Mouse (Mus musculus) liver, embryonic 11.5 days (tissue): ENCODE measurements around the gene Hist1h3i. TPM values are rescaled to one million over a fixed set of nuclear protein-coding genes. Genes with fewer than 3 reads are reported as not detected.

ENCODE experiments used
- microRNA-seq: library from miRNA; unstranded; fragments of <30 nt; microRNA quantifications from one replicate; pipeline ENCODE4, GENCODE M21; 2017; ENCODE audit warnings: borderline number of aligned reads
- polyA plus RNA-seq: library from polyadenylated mRNA; unstranded; fragments of >200 nt; fragmentation: Nextera tagmentation; extraction: Ambion mirVana; gene quantifications from 2 replicates; pipeline ENCODE4 v1.2.1, GENCODE M21; 2014

Hist1h3i gene
- polyA plus RNA-seq, 1 experiment from 2014 or later: 232 TPM

Small RNAs within 50 kb of the gene (microRNA-seq; reads per million reads assigned to microRNA genes)
- not detected for gene Gm19658
- gene Gm44346: not detected
- 4.6 reads per million, percentile 11 among the genes with 10 or more reads in this experiment for gene Gm44454
- gene Gm44466: not detected

Other genes starting within 250 kb of the Hist1h3i start
- gene Olfr1366, start 240.6 kb downstream of the Hist1h3i start, polyA plus RNA-seq: 0.05 and 0.08 TPM in 2 replicates
- gene Olfr1535, start 223.5 kb downstream of the Hist1h3i start, polyA plus RNA-seq: not detected in 2 replicates
- not detected in 2 replicates for gene Olfr1364, start 201.6 kb downstream of the Hist1h3i start, polyA plus RNA-seq
- gene Olfr1362, start 169.3 kb downstream of the Hist1h3i start, polyA plus RNA-seq: not detected in 2 replicates
- gene Olfr11, start 140.9 kb downstream of the Hist1h3i start, polyA plus RNA-seq: not detected in 2 replicates
- not detected in 2 replicates for gene Olfr1361, start 120.0 kb downstream of the Hist1h3i start, polyA plus RNA-seq
- not detected in 2 replicates for gene Olfr1360, start 106.0 kb downstream of the Hist1h3i start, polyA plus RNA-seq
- gene Olfr1359, start 85.3 kb downstream of the Hist1h3i start, polyA plus RNA-seq: not detected in 2 replicates
- 1.1 and 1.6 TPM in 2 replicates for gene Hist1h2bl, start 67.2 kb downstream of the Hist1h3i start, polyA plus RNA-seq
- gene Hist1h2ai, start 66.9 kb downstream of the Hist1h3i start, polyA plus RNA-seq: 6.2 and 10.1 TPM in 2 replicates
- gene Hist1h3h, start 65.7 kb downstream of the Hist1h3i start, polyA plus RNA-seq: 4.5 and 6.5 TPM in 2 replicates
- 4.2 and 5.1 TPM in 2 replicates for gene Hist1h2bm, start 61.3 kb downstream of the Hist1h3i start, polyA plus RNA-seq
- 0.80 and 1.1 TPM in 2 replicates for gene Hist1h4j, start 48.3 kb downstream of the Hist1h3i start, polyA plus RNA-seq
- gene Hist1h4k, start 32.9 kb downstream of the Hist1h3i start, polyA plus RNA-seq: 2.4 and 5.1 TPM in 2 replicates
- 7.6 and 7.7 TPM in 2 replicates for gene Hist1h2ak, start 29.5 kb downstream of the Hist1h3i start, polyA plus RNA-seq
- gene Hist1h2bn, start 29.2 kb downstream of the Hist1h3i start, polyA plus RNA-seq: 1.9 and 2.0 TPM in 2 replicates
- 19.0 and 20.4 TPM in 2 replicates for gene Hist1h1b, start 2.7 kb downstream of the Hist1h3i start, polyA plus RNA-seq
- 5.8 and 12.6 TPM in 2 replicates for gene Hist1h2an, start 3.8 kb upstream of the Hist1h3i start, polyA plus RNA-seq
- gene Hist1h2bp, start 4.1 kb upstream of the Hist1h3i start, polyA plus RNA-seq: 0.86 and 1.6 TPM in 2 replicates
- gene Hist1h2bq, start 26.8 kb upstream of the Hist1h3i start, polyA plus RNA-seq: 12.7 and 19.5 TPM in 2 replicates
- 2.2 TPM in 1 of 2 replicates, not detected in the other for gene Hist1h2ao, start 27.1 kb upstream of the Hist1h3i start, polyA plus RNA-seq
- gene Hist1h4m, start 28.4 kb upstream of the Hist1h3i start, polyA plus RNA-seq: not detected in 2 replicates
- 14.6 and 15.4 TPM in 2 replicates for gene Hist1h4n, start 48.8 kb upstream of the Hist1h3i start, polyA plus RNA-seq
- gene Hist1h2ap, start 50.1 kb upstream of the Hist1h3i start, polyA plus RNA-seq: 4,759 and 5,033 TPM in 2 replicates
- 12.6 and 19.7 TPM in 2 replicates for gene Hist1h2br, start 50.4 kb upstream of the Hist1h3i start, polyA plus RNA-seq
- gene Zfp184, start 161.7 kb upstream of the Hist1h3i start, polyA plus RNA-seq: 5.1 and 5.9 TPM in 2 replicates
- gene Pom121l2, start 197.8 kb upstream of the Hist1h3i start, polyA plus RNA-seq: not detected in 2 replicates
- 0.48 and 0.86 TPM in 2 replicates for gene Prss16, start 226.4 kb upstream of the Hist1h3i start, polyA plus RNA-seq